ENCODE assay signal across 20 mouse cellular contexts in the genomic region with DNA sequence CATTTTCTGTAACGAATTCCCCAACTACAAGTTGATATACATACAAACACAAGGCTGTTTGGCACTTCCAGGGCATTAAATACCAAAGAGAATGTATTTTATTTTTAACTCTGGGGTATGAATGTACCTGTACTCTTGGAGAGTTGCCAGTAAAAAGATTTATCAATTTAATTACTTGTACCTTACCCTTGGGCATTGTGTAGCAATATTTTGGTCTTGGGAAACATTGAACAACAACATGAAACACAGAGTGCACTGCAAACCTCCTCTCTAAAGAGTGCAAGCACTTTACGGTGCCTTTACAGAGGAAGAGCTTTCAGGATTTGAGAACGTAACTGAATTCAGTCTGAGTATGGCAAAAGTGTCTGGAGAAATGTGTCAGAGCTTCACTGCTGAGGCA. TPM values are rescaled to one million over a fixed set of nuclear protein-coding genes. Genes with fewer than 3 reads are reported as not detected.
"Had no signal": no experiment of that assay in that cellular context is flagged by ENCODE, and none has a peak within 500 bp of the region (broad histone marks: within the 10 kb centered on the region; RNA-seq: fewer than 3 reads in every experiment).

No protein-coding gene starts in this region.

- H3K27ac ChIP-seq: liver, embryonic 14.5 days; midbrain, embryonic 10.5 days; neural tube, embryonic 12.5 days; stomach, embryonic 15.5 days; stomach, postnatal 0 days had no signal

- H3K36me3 ChIP-seq: midbrain, embryonic 10.5 days; neural tube, embryonic 12.5 days; stomach, embryonic 15.5 days had no signal

- ATAC-seq: midbrain, embryonic 16.5 days had no signal

- DNase-seq: lung, adult 18-20 months; lung, embryonic 14.5 days; lung, postnatal 10 days; lung, postnatal 4 days; midbrain, embryonic 14.5 days; right cerebral cortex, postnatal 14 days; thymus, adult 2 months; thymus, postnatal 25 days; thymus, postnatal 4 days had no signal

- H3K9ac ChIP-seq: liver, embryonic 14.5 days; lung, embryonic 14.5 days; neural tube, embryonic 12.5 days; stomach, embryonic 15.5 days had no signal

- H3K27me3 ChIP-seq: neural tube, embryonic 12.5 days; stomach, embryonic 15.5 days had no signal

- H3K4me1 ChIP-seq: neural tube, embryonic 12.5 days; stomach, embryonic 15.5 days had no signal

- H3K4me2 ChIP-seq: lung, embryonic 14.5 days; neural tube, embryonic 12.5 days; stomach, embryonic 15.5 days had no signal

- H3K4me3 ChIP-seq: midbrain, embryonic 10.5 days; myocyte; neural tube, embryonic 12.5 days; stomach, embryonic 15.5 days had no signal

- H3K9me3 ChIP-seq: midbrain, embryonic 10.5 days; neural tube, embryonic 12.5 days; stomach, embryonic 15.5 days had no signal

RNA-seq across cellular contexts. Expression of a gene that starts 9.4 kb away (rescaled TPM):
- polyA plus RNA-seq: liver, embryonic 14.5 days; liver, embryonic 16.5 days; myocyte; spleen, adult 2 months; stomach, embryonic 15.5 days; stomach, postnatal 0 days; testis, adult 2 months; urinary bladder, adult 2 months had no signal
